Mouse (Mus musculus): ENCODE results near the gene Ppp6r3.

Gene Ppp6r3

GRCm38 (mm10) chr19:3562752-3563151 is 12.8 kb downstream of the Ppp6r3 start:
- H3K4me1 ChIP-seq (replicated peaks; ENCODE audit: low read depth, low read length), result peaks cover 79% of the 10 kb centered on the region
- H3K27me3 ChIP-seq (ENCODE audit: insufficient read depth, low read length), result no peaks in the 10 kb centered on the region
- TF ChIP-seq POU5F1 (IDR thresholded peaks at IDR 0.05; ENCODE audit: borderline replicate concordance, low read length), result no peak
- TF ChIP-seq NANOG (IDR thresholded peaks at IDR 0.05; ENCODE audit: borderline replicate concordance, low read length), result no peak
- no peak for TF ChIP-seq CTCF (conservative IDR thresholded peaks at IDR 0.05; ENCODE audit: low read length)
- H3K9me3 ChIP-seq (ENCODE audit: low read length), result no peaks in the 10 kb centered on the region
- H3K4me3 ChIP-seq (replicated peaks; ENCODE audit: low read length), result no peak overlapping the region
- peaks cover 23% of the 10 kb centered on the region for H3K36me3 ChIP-seq (ENCODE audit: insufficient read depth, low read length)

- H3K27me3 ChIP-seq (ENCODE audit: insufficient read depth, low read length), result no peaks in the 10 kb centered on the region
- H3K4me3 ChIP-seq (replicated peaks; ENCODE audit: low read length), result no peak overlapping the region
Observed at GRCm38 (mm10) chr19:3562298-3562697, 13.3 kb downstream of the Ppp6r3 start.

GRCm38 (mm10) chr19:3556169-3556827 is 19.3 kb downstream of the Ppp6r3 start:
- TF ChIP-seq NANOG (IDR thresholded peaks at IDR 0.05; ENCODE audit: borderline replicate concordance, low read length), result no peak
- no peak overlapping the region for H3K4me3 ChIP-seq (replicated peaks; ENCODE audit: low read length)
- no peaks in the 10 kb centered on the region for H3K27me3 ChIP-seq (ENCODE audit: insufficient read depth, low read length)
- H3K4me1 ChIP-seq (replicated peaks; ENCODE audit: low read depth, low read length), result peaks cover 78% of the 10 kb centered on the region
- no peaks in the 10 kb centered on the region for H3K9me3 ChIP-seq (ENCODE audit: low read length)
- H3K36me3 ChIP-seq (ENCODE audit: insufficient read depth, low read length), result peaks cover 3% of the 10 kb centered on the region; the same call in 1 of the 2 replicates

More at GRCm38 (mm10) chr19:3562298-3562697, 13.3 kb downstream of the Ppp6r3 start:
- Histone ChIP-seq H3K36me3 (ENCODE audit: insufficient read depth, low read length) (peaks cover 20% of the 10 kb centered on the region), H3K9me3 (ENCODE audit: low read length) (no peaks in the 10 kb centered on the region), H3K4me1 (replicated peaks; ENCODE audit: low read depth, low read length) (peaks cover 80% of the 10 kb centered on the region)
- TF ChIP-seq CTCF (conservative IDR thresholded peaks at IDR 0.05; ENCODE audit: low read length), result no peak
- TF ChIP-seq NANOG (IDR thresholded peaks at IDR 0.05; ENCODE audit: borderline replicate concordance, low read length), result peak; percentile 96

- no peak for TF ChIP-seq CTCF (conservative IDR thresholded peaks at IDR 0.05; ENCODE audit: low read length)
- TF ChIP-seq NANOG (IDR thresholded peaks at IDR 0.05; ENCODE audit: borderline replicate concordance, low read length), result no peak
- no peak for TF ChIP-seq POU5F1 (IDR thresholded peaks at IDR 0.05; ENCODE audit: borderline replicate concordance, low read length)
- peaks cover 2% of the 10 kb centered on the region; the same call in 1 of the 2 replicates for H3K36me3 ChIP-seq (ENCODE audit: insufficient read depth, low read length)
- no peak overlapping the region for H3K4me3 ChIP-seq (replicated peaks; ENCODE audit: low read length)
- peaks cover 78% of the 10 kb centered on the region for H3K4me1 ChIP-seq (replicated peaks; ENCODE audit: low read depth, low read length)
- no peaks in the 10 kb centered on the region for H3K9me3 ChIP-seq (ENCODE audit: low read length)
- H3K27me3 ChIP-seq (ENCODE audit: insufficient read depth, low read length), result no peaks in the 10 kb centered on the region
Observed at GRCm38 (mm10) chr19:3554785-3555184, 20.8 kb downstream of the Ppp6r3 start.

- Histone ChIP-seq H3K36me3 (ENCODE audit: insufficient read depth, low read length) (peaks cover 23% of the 10 kb centered on the region), H3K4me3 (replicated peaks; ENCODE audit: low read length) (no peak overlapping the region), H3K9me3 (ENCODE audit: low read length) (no peaks in the 10 kb centered on the region), H3K27me3 (ENCODE audit: insufficient read depth, low read length) (no peaks in the 10 kb centered on the region), H3K4me1 (replicated peaks; ENCODE audit: low read depth, low read length) (peaks cover 88% of the 10 kb centered on the region)
- TF ChIP-seq POU5F1 (IDR thresholded peaks at IDR 0.05; ENCODE audit: borderline replicate concordance, low read length), result no peak
- no peak for TF ChIP-seq CTCF (conservative IDR thresholded peaks at IDR 0.05; ENCODE audit: low read length)
- TF ChIP-seq NANOG (IDR thresholded peaks at IDR 0.05; ENCODE audit: borderline replicate concordance, low read length), result no peak
Observed at GRCm38 (mm10) chr19:3551573-3552159, 23.9 kb downstream of the Ppp6r3 start.

GRCm38 (mm10) chr19:3550101-3550500 is 25.4 kb downstream of the Ppp6r3 start:
- TF ChIP-seq NANOG (IDR thresholded peaks at IDR 0.05; ENCODE audit: borderline replicate concordance, low read length) (no peak), CTCF (conservative IDR thresholded peaks at IDR 0.05; ENCODE audit: low read length) (no peak), POU5F1 (IDR thresholded peaks at IDR 0.05; ENCODE audit: borderline replicate concordance, low read length) (no peak)
- H3K4me3 ChIP-seq (replicated peaks; ENCODE audit: low read length), result no peak overlapping the region
- H3K9me3 ChIP-seq (ENCODE audit: low read length), result no peaks in the 10 kb centered on the region
- H3K4me1 ChIP-seq (replicated peaks; ENCODE audit: low read depth, low read length), result peaks cover 92% of the 10 kb centered on the region
- peaks cover 38% of the 10 kb centered on the region for H3K36me3 ChIP-seq (ENCODE audit: insufficient read depth, low read length)
- H3K27me3 ChIP-seq (ENCODE audit: insufficient read depth, low read length), result no peaks in the 10 kb centered on the region

- Histone ChIP-seq H3K4me1 (replicated peaks; ENCODE audit: low read depth, low read length) (peaks cover 93% of the 10 kb centered on the region), H3K27me3 (ENCODE audit: insufficient read depth, low read length) (no peaks in the 10 kb centered on the region), H3K4me3 (replicated peaks; ENCODE audit: low read length) (no peak overlapping the region), H3K9me3 (ENCODE audit: low read length) (no peaks in the 10 kb centered on the region), H3K36me3 (ENCODE audit: insufficient read depth, low read length) (peaks cover 41% of the 10 kb centered on the region)
- TF ChIP-seq POU5F1 (IDR thresholded peaks at IDR 0.05; ENCODE audit: borderline replicate concordance, low read length) (no peak), CTCF (conservative IDR thresholded peaks at IDR 0.05; ENCODE audit: low read length) (no peak), NANOG (IDR thresholded peaks at IDR 0.05; ENCODE audit: borderline replicate concordance, low read length) (no peak)
Observed at GRCm38 (mm10) chr19:3549263-3549662, 26.3 kb downstream of the Ppp6r3 start.

- peaks cover 92% of the 10 kb centered on the region for H3K4me1 ChIP-seq (replicated peaks; ENCODE audit: low read depth, low read length)
- TF ChIP-seq NANOG (IDR thresholded peaks at IDR 0.05; ENCODE audit: borderline replicate concordance, low read length) (no peak), POU5F1 (IDR thresholded peaks at IDR 0.05; ENCODE audit: borderline replicate concordance, low read length) (no peak), CTCF (conservative IDR thresholded peaks at IDR 0.05; ENCODE audit: low read length) (peak; percentile 33)
- H3K9me3 ChIP-seq (ENCODE audit: low read length), result no peaks in the 10 kb centered on the region
- H3K36me3 ChIP-seq (ENCODE audit: insufficient read depth, low read length), result peaks cover 49% of the 10 kb centered on the region
- H3K4me3 ChIP-seq (replicated peaks; ENCODE audit: low read length), result no peak overlapping the region
- H3K27me3 ChIP-seq (ENCODE audit: insufficient read depth, low read length), result no peaks in the 10 kb centered on the region
Observed at GRCm38 (mm10) chr19:3548311-3548710, 27.2 kb downstream of the Ppp6r3 start.

All from E14TG2a.4 (cell line).